Mouse (Mus musculus): ENCODE results near the gene Rag2.

The Rag2 gene

DNA sequence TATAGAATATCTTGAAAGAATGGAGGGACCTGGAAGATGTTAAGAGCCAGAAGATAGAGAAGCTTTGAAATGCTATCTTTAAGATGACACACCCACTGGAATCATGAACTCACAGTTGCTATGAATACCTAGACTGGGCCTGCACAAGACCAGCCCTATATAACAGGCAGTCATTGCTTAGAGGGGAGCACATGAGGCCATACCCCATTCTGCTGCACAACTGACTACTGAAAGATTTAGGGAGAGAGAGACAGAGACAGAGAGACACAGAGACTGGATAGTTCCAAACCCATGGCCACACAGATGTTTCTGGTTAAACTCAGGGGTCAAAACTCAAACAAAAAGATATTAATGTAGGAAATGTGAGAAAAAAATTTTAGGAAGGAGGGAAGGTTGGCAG is 2.7 kb downstream of the Rag2 start:
- DNase-seq = no peak

DNA sequence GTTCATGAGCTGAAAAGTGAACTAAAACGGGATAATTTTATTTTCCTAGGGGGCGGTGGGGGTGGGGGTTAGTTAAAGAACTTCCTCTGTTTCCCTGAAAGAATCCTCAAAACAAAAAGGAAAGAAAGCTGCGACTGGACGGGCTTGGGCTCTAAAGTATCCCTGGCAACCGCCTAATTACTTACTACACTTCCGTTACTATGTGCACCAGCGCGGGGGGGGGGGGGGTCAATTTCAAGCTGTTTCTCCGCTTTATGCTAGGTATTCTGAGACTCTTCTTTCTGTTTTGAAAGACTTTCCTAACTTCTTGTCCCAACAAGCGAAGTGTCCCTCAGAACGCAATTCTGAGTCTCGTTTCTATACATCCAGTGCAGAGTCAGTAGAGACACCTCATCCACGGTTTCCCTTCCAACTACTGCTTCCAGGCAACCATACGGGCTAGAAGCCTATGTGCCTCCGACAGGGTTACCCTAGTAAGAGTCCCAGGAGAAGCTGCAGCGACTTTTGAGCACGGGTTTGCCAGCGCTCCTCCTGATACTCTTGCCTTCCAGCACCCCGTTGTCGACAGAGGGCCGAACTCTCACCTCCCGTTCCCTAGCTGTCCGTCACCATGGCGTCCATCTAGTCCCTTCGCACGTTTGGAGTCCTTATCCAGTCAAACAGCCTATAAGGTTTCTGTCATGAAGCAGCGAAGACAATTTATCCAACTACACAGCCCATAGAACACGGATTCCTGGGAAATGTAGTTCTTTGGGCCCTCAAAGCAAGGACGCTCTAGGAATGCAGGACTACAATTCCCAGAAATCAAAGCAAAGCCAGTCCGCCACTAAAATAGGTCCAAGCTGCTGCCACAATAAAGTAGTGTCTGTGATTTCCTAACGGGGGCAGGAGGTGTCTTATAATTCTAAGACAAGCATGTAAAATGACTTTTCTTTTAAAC is 4.0 kb downstream of the Rag2 start:
- peak; percentile 84 to 93 for DNase-seq

DNA sequence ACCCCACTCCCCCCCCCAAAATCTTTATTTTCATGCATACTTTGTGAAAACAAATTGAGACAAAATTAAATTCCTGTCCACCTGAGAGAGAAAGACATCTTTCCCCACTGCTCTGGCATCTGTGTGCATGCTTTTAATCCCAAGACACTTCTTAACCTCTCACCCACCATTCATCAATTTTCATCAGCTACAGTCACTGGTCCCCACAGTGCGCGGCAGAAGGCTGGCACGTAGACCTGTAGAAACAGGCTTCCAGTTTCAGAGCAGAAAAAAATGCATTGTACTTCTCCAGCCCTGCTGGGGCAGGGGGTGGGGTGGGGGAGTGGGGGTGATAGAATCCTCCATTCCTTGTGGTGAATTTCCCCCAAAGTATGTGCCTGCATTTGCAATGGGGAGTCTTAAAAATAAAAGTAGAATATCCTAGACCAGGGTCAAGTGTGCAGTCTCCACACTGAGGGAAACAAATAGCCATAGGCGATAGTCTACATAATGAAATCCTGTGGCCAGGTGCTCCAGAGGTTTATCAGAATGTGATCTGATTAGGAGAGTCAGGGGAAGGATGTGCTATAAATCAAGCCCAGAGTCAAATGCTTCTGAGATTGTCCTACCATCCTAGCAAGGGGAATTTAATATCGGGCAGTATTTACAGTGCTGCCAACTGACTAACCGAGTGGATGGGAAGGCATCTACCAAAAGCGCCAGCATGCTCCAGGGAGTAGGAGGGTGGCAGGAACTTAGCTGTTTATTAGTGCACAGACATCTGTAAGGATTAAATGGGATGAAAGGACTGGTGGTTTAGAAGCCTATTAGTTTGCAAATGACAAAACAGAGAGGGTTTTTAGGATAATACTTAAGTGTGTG is 14.7 kb downstream of the Rag2 start:
- no peak for DNase-seq

DNA sequence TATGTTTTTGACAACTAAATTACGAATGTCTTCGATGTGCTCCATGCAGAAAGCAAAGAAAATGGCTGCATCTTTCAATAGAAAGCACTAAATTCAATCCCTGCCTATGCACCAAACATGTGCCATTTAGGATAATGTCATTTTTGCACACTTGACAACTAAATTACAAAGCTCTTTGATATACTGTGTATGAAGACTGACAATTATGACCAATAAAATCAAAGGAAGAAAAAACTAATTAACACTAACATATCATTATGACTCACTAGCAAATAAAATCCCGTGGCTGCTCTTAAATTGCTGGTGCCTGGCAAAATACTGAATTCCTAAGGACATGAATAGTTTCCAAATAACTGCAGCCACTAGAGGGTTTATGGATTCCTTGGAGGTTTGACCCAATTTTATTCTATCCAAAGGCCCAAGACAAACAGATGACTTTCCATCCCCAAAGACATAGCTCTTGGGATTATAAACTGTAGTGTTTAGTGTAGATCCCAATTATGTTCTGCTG is 15.4 kb downstream of the Rag2 start:
- DNase-seq = no peak

DNA sequence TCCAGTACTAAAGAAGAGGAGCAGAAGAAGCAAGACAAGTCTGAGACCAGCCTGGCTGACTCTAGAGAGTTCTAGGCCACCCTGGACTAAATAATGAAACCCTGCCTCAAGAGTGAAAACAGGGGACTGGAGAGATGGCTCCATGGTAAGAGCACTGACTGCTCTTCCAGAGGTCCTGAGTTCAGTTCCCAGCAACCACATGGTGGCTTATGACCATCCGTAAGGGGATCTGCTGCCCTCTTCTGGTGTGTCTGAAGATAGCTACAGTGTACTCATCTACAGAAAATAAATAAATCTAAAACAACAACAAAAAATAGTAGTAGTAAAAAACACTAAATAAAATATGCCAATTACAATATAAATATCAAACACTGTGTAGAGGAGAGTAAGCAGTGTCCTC is 21.3 kb downstream of the Rag2 start:
- no peak for DNase-seq

DNA sequence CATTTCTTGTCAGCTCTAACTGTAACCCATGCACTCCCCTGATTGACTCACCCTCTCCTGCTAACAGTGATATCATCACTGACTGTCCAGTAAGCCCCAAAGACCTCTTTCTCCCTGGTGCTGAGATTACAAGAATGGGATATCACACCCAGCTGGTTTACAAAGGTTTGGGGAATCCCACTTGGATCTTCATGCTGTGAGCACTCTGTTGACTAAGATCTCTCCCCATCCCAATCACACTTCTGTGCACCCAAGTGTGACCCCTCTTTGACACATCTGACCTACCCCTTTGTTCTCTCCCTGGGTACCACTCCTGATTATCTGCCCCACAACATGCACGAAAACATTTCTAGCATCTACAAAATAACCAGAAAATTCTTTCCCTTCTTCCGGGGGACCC is 23.8 kb downstream of the Rag2 start:
- DNase-seq = no peak

DNA sequence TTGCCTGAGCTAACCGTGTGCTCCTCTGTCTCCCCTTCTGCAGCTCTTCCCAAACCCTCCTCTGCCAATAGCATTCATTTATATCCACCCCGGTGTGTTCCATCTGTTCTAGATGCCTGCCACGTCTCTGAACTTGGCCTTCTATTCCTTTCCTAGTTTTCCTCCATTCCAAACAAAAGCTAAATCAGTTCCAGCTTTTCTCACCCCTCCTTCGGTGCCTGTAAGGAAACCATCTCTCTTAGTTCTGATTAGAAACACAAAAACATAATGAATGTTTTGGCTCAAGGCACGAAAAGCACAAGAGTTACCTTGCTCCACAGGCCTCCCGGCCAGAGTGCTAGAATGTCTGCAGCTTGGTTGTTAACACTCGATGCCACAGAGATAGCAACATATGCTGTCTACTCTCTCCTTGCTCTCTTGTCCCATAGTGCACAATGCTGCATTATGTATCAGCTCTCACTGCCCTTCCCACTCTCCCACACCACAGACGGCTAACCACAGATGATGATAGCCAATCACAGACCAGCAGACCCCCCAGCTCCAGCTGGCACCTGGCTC is 24.7 kb downstream of the Rag2 start, which contains the start of the genes Rag1 and B230118H07Rik:
Gene Rag1, minus strand, starts transcription at position 388 of the 558 bp plus-strand sequence.
Gene B230118H07Rik, minus strand, starts transcription at position 419 of the 558 bp plus-strand sequence.
- no peak for DNase-seq

DNA sequence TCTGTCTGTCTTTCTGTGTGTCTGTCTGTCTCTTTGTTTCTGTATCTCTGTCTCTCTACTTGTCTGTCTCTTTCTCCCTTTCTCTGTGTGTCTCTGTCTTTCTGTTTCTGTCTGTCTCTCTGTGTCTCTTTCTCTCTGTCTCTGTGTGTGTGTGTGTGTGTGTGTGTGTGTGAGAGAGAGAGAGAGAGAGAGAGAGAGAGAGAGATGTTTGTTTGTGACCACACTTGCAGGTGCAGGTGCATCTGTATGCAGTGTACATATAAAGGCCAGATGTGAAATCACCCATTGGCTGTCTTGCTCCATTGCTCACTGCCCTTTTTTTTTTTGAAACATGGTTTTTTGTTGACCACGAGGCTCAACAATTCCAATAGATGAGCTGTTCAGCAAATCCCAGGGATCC is 25.9 kb downstream of the Rag2 start:
- no peak for DNase-seq

DNA sequence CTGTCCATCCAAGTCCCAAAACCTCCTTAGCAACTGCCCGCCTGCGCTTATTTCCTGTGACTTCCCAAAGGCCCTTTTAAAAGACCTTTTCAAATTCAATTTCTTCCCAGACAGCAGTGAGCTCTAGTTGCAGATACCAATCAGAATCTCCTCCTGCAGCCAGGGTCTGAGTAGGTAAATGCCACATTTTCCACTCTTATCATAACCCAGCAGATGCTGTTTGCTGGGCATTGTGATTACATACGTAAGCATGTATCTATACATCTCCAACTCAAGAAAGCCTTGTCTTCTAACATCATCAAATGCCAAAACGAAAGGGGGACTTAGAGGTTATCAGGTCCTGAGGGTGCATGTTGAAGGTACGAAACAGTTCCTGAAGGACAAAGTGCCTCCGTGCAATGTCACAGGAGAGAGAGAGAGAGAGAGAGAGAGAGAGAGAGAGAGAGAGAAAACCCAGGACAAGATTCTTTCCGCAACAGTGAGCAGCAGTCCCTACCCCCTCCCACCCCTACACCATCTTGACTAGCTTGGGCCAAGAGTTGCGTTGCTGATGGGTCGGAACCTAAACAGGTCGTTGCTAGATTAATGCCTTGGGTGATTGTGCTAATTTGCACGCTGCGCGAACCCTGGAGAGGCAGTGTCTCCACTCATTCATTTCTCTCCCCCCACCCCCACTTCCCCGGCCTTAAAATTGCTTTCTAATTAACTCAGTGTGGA is 27.8 kb downstream of the Rag2 start:
- no peak for DNase-seq

DNA sequence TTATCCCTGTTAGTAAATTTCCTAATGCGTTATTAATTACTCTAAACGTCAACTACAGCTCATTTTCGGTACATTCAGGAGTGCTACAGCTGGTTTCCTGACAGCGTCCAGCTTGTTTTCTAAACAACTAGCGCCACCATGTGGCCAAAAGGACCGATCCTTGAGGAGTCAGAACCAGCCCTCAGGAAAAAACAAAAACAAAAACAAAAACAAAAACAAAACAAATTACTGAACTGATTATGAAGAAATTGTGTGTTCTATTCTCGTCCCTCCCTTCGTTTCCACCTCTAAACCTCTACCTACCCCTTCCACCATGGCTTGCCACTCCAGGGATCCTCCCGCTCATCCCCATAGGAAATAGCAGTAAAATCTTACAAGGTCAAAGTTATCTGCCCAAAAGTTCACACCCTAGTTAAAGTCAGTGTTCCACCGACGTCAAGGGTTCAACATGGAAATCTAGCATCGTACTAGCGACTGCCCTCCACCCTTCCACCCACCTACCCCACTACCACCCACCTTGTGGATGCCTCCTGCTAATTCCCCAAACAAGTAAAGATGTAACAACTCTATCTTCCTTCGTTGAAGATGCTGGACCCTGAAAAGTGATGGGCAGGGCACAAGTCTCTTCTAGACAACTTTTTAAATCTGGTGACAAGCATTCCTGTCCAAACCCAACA is 28.5 kb downstream of the Rag2 start:
- DNase-seq = peak; percentile 42 to 46

DNA sequence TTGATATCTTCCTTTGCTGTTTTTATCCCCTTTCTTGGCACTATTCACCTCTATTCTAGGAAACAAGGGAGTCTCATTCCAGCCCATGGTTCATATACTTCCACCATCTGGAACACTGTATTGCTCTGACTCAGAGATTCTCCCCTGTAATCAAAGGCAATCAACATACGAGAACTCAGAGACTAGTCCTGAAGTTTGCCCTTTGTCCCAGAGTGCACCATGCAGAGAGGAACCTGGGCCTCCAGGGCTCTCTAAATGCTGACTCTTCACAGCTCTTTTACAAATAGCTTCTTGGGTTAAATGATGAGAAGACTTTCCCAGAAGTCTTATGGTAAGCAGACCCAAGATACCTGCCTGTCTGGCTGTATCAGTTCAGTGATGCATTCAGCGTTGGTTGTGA is 36.0 kb downstream of the Rag2 start:
- no peak for DNase-seq

DNA sequence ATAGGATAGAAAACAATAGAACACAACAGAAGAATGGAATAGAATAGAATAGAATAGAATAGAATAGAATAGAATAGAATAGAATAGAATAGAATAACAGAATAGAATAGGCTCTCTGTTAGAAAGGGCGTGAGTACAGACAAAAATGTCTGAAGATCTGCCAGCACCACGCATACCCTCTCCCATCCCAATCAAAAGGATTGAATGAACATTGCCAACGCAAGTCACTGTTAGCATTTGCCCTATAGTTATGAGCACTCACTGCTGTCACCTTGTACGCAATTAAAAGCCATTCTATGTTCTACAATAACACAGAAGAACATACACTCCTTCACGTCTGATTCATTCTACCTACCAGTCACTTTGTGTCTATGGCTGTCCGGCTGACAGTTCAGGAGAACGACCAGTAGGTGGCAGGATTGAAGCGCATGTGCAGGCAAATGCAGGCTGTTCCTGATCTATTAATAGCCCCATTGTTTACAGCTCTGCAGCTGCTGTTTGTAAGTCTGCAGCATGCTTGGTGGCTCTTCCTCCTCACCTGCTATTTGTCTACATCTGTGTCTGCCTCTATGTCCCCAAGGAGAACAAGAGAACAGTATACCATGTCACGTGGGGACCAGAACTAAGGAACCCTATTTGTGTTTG is 40.7 kb downstream of the Rag2 start:
- DNase-seq = peak; percentile 55 to 68

DNA sequence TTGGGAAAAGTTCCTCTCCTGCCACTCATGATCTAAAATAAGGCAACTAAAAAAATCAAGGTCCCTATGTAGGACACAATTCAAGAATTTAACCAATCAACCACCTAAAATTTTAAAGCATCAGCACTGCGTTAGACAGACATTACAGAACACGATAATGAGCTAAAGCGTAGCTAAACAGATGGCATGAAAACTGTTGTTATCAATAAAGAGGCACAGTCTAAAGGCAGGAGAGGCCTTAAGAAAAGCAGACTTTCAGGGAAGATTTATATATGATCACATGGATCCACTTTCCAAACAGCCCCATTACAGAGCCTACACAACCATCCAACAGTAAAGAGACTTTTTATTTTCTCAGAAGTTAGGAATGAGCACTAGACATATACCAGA is 41.2 kb downstream of the Rag2 start:
- no peak for DNase-seq

DNA sequence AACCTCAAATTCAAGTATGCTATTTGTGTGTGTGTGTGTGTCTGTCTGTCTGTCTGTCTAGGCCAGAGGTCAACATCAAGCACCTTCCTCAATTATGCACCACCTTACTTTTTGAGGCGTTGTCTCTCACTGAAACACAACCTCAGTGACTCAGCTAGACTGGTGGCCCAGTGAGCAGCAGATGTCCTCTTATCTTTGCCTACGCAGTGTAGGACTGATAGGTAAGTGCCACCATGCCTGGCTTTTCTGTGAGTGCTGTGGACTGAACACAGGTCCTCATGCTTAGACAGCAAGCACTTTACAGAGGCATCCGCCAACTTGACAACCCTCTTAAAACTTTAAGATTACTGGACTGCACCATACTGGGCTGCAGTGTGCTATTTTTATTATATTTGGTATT is 44.2 kb downstream of the Rag2 start:
- DNase-seq = no peak

DNA sequence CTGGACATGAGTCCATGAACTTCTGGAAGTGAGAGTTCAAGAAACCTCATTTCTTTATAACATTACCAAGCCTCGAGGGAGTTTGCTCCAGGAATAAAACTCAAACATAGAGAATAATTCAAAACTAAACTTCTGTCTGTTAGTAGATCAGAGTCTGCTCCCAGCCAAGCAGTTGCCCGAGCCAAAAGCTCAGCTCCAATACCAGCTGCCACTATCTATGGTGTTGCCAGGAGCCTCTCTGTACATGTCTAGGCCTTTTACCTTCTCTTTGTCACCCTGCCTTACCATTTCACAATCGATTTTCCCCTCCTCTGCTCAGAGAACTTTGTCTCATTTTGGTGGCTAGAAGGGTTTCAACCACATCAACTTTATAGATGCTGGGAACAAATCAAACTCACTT is 49.0 kb downstream of the Rag2 start:
- DNase-seq = no peak

DNA sequence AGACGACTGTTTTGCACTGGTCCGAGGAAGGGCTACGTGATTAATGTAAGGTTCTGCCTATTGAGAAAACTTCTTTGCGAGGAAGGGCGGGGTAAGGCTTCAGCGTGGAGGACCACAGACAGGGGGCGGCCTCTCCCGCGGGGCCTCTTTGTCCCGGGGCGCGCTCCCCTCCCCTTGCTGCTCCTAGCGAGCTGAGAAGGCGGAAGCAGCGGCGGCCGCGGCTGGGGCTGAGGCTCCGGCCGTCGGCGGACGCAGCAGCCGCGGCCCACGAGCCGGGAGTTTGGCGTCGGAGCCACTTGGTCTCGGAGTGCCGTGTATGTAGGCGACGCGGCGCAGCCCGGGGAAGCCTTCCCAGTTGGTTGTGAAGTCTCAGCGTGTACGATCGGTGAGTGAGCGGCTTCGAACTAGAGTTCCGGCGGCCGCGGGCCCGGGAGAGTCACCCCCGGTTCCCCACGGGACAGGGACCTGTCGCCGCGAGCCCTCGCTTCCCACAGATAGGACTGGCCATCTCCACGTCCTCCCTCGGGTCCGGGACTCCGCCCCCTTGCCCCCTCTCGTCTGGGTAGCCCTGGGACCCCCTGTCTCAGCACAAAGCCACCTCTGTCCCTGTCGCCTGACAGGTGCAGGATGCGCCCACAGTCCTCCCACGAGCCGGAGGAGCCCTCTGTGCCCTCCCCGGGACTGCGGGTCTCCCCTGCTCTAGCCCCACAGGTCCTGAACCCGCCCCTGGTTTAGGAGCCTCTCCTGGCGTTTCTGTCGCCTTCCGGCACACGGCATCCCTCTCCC is 53.9 kb downstream of the Rag2 start, which contains the start of gene Traf6:
Gene Traf6, plus strand, starts transcription at position 194 of the 786 bp plus-strand sequence.
- DNase-seq = peak; percentile 87 to 91

DNA sequence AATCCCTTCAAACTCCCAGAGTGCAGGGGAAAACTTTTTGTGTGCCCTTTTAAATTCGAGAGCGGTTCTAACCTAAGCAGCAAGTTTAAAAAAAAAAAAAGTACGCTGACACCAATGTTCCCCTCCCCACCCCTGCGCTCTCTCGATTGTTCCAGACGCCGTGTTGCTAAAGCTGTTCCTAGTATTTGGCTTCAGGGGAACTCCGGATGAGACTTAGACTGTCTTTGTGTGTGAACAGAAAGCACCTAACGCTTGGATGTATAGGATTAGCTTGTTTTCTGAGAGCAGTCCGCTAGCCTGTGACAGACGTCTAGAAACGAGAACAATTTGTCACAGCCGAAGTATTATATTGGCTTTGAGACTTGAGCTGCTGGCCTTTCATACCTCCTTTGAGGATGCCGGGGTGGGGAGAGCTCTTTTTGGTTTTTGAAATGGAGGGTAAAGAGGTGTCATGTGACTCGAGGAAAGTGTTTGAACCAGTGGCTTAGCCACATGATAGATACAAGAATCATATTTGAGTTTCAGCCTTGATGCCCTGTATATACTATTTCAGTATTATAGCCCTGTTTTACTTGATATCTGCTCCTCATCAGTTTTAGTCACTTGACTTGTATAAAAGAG is 54.8 kb downstream of the Rag2 start:
- peak; percentile 9 to 20 for DNase-seq

All from lung, adult 18-20 months (tissue).